Mouse (Mus musculus) adipose tissue, adult 10 weeks (tissue): ENCODE results near the gene Svbp. TPM values are rescaled to one million over a fixed set of nuclear protein-coding genes. Genes with fewer than 3 reads are reported as not detected.

Experiments
- polyA plus RNA-seq: library from polyadenylated mRNA; stranded (reverse); fragments of 350-450 nt; fragmentation: Illumina TruSeq; extraction: RNeasy Lipid Tissue Mini Kit (QIAGEN cat#74804); gene quantifications from one replicate; pipeline ENCODE4 v1.2.3, GENCODE M21; 2014; ENCODE audit warnings: low read depth, low replicate concordance

The Svbp gene
- 29.4 TPM for polyA plus RNA-seq

DNA sequence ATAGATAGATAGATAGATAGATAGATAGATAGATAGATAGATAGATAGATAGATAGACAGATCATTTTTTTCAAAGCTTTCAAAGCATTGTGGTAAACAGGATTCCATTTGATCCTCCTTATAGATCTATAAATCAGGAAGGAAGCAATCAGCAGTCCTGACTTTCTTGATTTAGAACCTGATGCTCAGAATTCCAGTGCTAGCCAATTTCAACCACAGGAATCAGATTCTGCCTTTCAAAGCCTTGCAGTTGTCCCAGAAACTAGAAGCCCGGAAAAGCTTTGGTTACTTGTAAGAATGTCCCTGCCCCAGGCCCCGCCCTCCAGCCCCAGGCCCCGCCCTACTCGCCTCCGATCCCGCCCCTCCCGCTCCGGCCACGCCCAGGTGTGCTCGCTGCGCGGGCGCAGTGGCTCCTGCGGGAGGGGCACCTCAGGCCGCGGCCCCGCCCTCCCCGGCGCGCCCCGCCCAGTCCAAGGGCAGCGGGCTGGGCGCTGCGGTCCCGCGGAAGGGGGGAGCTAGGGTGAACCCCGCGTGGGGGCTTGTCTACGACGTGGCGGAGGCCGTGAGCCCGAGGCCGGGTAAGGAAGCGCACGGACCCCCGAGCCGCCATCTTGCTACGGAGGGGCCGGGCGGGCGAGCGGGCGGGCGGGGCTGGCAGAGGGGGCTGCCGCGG is at the start of gene Svbp:
Svbp (plus strand) TSS at position 398 of the 673 bp plus-strand sequence.

GRCm38 (mm10) chr4:119173851-119174453 is 21.2 kb upstream of the Svbp start, which contains the start of gene Zfp691:
Gene Zfp691 (minus strand): TSS chr4:119174195.

GRCm38 (mm10) chr4:119189864-119190263 is 5.2 kb upstream of the Svbp start, which contains the start of gene Ermap:
Gene Ermap (minus strand): TSS chr4:119190011.

DNA sequence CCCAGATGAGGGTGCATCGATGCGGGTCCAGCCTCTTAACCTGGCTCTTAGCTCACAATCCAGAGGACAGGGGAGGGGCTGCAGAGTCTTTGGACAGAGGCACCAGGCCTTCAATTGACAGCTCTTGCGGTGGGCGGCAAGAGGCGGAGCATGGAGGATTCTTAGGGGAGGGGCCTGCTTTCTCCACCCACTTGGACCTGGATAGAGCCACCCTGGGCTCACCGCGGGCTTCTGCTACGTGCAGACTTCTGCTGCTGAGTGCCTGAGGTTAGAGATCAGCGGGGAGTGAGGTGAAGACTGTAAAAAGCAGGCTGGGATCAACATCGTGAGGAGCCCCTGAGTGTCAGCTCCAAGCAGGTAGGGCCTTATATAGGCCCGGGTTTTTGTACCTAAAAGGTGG is 23.1 kb downstream of the Svbp start, which contains the start of gene Tmem269:
Tmem269 (minus strand) TSS at position 49 of the 400 bp plus-strand sequence.

DNA sequence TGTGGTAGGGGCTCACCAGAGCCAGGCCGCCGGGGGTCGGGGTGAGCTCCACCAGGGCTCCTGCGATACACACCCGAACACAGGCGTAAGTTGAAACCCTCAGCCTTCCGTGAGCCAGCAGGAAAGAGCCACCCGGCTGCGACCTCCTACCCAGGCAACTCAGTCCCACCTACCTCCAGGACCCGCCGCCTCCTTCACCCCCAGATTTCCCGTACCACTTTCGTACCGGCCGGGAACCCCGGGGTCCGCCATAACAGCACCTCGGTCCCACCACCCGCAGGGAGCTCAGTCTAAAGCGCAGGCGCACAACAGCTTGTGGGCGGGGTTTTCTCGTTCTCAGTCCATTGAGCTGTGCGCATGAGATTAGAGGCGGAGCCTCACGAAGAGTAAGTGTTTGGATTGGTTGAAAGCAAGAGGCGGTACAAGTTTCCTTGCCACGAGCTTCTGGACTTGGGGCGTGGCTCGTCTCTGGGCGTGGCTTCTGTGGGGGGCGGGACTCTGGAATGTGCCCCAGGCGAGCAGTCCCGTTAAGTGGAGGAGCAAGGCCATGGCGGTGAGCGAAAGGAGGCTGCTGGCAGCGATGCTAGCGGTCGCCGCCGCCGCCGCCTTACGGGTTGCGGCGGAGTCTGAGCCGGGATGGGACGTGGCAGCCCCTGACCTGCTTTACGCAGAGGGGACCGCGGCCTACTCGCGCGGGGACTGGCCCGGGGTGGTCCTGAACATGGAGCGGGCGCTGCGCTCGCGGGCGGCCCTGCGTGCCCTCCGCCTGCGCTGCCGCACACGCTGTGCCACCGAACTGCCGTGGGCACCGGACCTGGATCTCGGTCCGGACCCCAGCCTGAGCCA is 37.5 kb downstream of the Svbp start, which contains the start of the genes AU022252 and P3h1:
AU022252 (minus strand) TSS at position 303 of the 846 bp plus-strand sequence.
P3h1 (plus strand) TSS at position 506 of the 846 bp plus-strand sequence.

Other genes starting within 250 kb of the Svbp start
- gene Lao1, start 233.7 kb upstream of the Svbp start, polyA plus RNA-seq, result 0.21 TPM
- gene Slc2a1, start 86.6 kb upstream of the Svbp start, polyA plus RNA-seq, result 15.8 TPM
- 4.2 TPM for gene Zfp691, start 21.1 kb upstream of the Svbp start, polyA plus RNA-seq
- 0.47 TPM for gene Ermap, start 5.3 kb upstream of the Svbp start, polyA plus RNA-seq
- 2.3 TPM for gene Tmem269, start 22.9 kb downstream of the Svbp start, polyA plus RNA-seq
- gene AU022252, start 37.4 kb downstream of the Svbp start, polyA plus RNA-seq, result 10.2 TPM
- 14.7 TPM for gene P3h1, start 37.6 kb downstream of the Svbp start, polyA plus RNA-seq
- gene Cldn19, start 60.1 kb downstream of the Svbp start, polyA plus RNA-seq, result 0.07 TPM
- 397 TPM for gene Ybx1, start 99.3 kb downstream of the Svbp start, polyA plus RNA-seq
- 20.0 TPM for gene Ppih, start 125.2 kb downstream of the Svbp start, polyA plus RNA-seq
- 16.1 TPM for gene Ccdc30, start 220.2 kb downstream of the Svbp start, polyA plus RNA-seq
- 15.9 TPM for gene Ppcs, start 227.1 kb downstream of the Svbp start, polyA plus RNA-seq
- 2.6 TPM for gene Zmynd12, start 227.5 kb downstream of the Svbp start, polyA plus RNA-seq